Mouse (Mus musculus): Measurements from ENCODE around the gene Kat7. TPM values are rescaled to one million over a fixed set of nuclear protein-coding genes. Genes with fewer than 3 reads are reported as not detected.

Gene Kat7
- polyA plus RNA-seq (2014; fragmentation: Nextera tagmentation; extraction: Ambion mirVana): 81.9 and 87.9 TPM in 2 replicates

- Histone ChIP-seq H3K9ac (replicated peaks; ENCODE audit: low read length) (peak within 1 kb of the TSS; percentile 94), H3K27ac (replicated peaks; ENCODE audit: low read depth, low read length) (peak within 1 kb of the TSS; percentile 92), H3K4me2 (ENCODE audit: low read depth, low read length) (peak within 1 kb of the TSS; percentile 58), H3K4me3 (ENCODE audit: low read depth, low read length) (peak within 1 kb of the TSS; percentile 96), H3K9me3 (replicated peaks; ENCODE audit: control insufficient read depth, low read length) (no peaks in the 10 kb centered on the region), H3K4me1 (ENCODE audit: control insufficient read depth, insufficient read depth, low read length) (no peaks in the 10 kb centered on the region), H3K27me3 (ENCODE audit: control insufficient read depth, insufficient read depth, low read length) (no peaks in the 10 kb centered on the region), H3K36me3 (replicated peaks; ENCODE audit: control insufficient read depth, insufficient read depth, low read depth, low read length) (no peaks in the 10 kb centered on the region)
- DNase-seq (ENCODE audit: low spot score) (peak; percentile 99), ATAC-seq (replicated peaks; ENCODE audit: insufficient number of reproducible peaks, low FRiP score, low TSS enrichment, low read depth) (peak; percentile 91)
- 0% methylated on average over 42 of the region's 42 CpGs for WGBS
These were observed at the start of gene Kat7 for GRCm38 (mm10) chr11:95310007-95310647. Kat7 (minus strand) TSS chr11:95310246.

- no peak overlapping the region for H3K9ac ChIP-seq (replicated peaks; ENCODE audit: low read length)
- DNase-seq (ENCODE audit: low spot score) (no peak), ATAC-seq (replicated peaks; ENCODE audit: insufficient number of reproducible peaks, low FRiP score, low TSS enrichment, low read depth) (no peak)
- 64% methylated on average over 3 of the region's 3 CpGs for WGBS
- H3K4me1 ChIP-seq (ENCODE audit: control insufficient read depth, insufficient read depth, low read length): no peaks in the 10 kb centered on the region
- no peak overlapping the region for H3K27ac ChIP-seq (replicated peaks; ENCODE audit: low read depth, low read length)
- H3K4me2 ChIP-seq (ENCODE audit: low read depth, low read length): no peak overlapping the region
- H3K27me3 ChIP-seq (ENCODE audit: control insufficient read depth, insufficient read depth, low read length): no peaks in the 10 kb centered on the region
- no peaks in the 10 kb centered on the region for H3K9me3 ChIP-seq (replicated peaks; ENCODE audit: control insufficient read depth, low read length)
- H3K4me3 ChIP-seq (ENCODE audit: low read depth, low read length): no peak overlapping the region
- no peaks in the 10 kb centered on the region; the same call in 1 of the 2 replicates for H3K36me3 ChIP-seq (replicated peaks; ENCODE audit: control insufficient read depth, insufficient read depth, low read depth, low read length)
These were observed 48.2 kb upstream of the Kat7 start for GRCm38 (mm10) chr11:95358263-95358662.

- ATAC-seq (replicated peaks; ENCODE audit: insufficient number of reproducible peaks, low FRiP score, low TSS enrichment, low read depth): no peak
These were observed 46.6 kb upstream of the Kat7 start for GRCm38 (mm10) chr11:95356469-95357273.

GRCm38 (mm10) chr11:95356039-95356438, 46.0 kb upstream of the Kat7 start:
- 92% methylated on average over 7 of the region's 7 CpGs for WGBS
- Histone ChIP-seq H3K4me1 (ENCODE audit: control insufficient read depth, insufficient read depth, low read length) (no peaks in the 10 kb centered on the region), H3K4me3 (ENCODE audit: low read depth, low read length) (no peak overlapping the region), H3K36me3 (replicated peaks; ENCODE audit: control insufficient read depth, insufficient read depth, low read depth, low read length) (no peaks in the 10 kb centered on the region; the same call in 1 of the 2 replicates), H3K4me2 (ENCODE audit: low read depth, low read length) (no peak overlapping the region), H3K9me3 (replicated peaks; ENCODE audit: control insufficient read depth, low read length) (no peaks in the 10 kb centered on the region), H3K9ac (replicated peaks; ENCODE audit: low read length) (no peak overlapping the region), H3K27me3 (ENCODE audit: control insufficient read depth, insufficient read depth, low read length) (no peaks in the 10 kb centered on the region), H3K27ac (replicated peaks; ENCODE audit: low read depth, low read length) (no peak overlapping the region)
- DNase-seq (ENCODE audit: low spot score) (no peak), ATAC-seq (replicated peaks; ENCODE audit: insufficient number of reproducible peaks, low FRiP score, low TSS enrichment, low read depth) (no peak)

More at GRCm38 (mm10) chr11:95356469-95357273, 46.6 kb upstream of the Kat7 start:
- Histone ChIP-seq H3K4me1 (ENCODE audit: control insufficient read depth, insufficient read depth, low read length) (no peaks in the 10 kb centered on the region), H3K9me3 (replicated peaks; ENCODE audit: control insufficient read depth, low read length) (no peaks in the 10 kb centered on the region), H3K27ac (replicated peaks; ENCODE audit: low read depth, low read length) (no peak overlapping the region; the same call in 1 of the 2 replicates), H3K4me3 (ENCODE audit: low read depth, low read length) (no peak overlapping the region), H3K9ac (replicated peaks; ENCODE audit: low read length) (no peak overlapping the region), H3K27me3 (ENCODE audit: control insufficient read depth, insufficient read depth, low read length) (no peaks in the 10 kb centered on the region), H3K36me3 (replicated peaks; ENCODE audit: control insufficient read depth, insufficient read depth, low read depth, low read length) (no peaks in the 10 kb centered on the region; the same call in 1 of the 2 replicates), H3K4me2 (ENCODE audit: low read depth, low read length) (no peak overlapping the region)
- DNase-seq (ENCODE audit: low spot score): no peak
- WGBS: 82% methylated on average over 17 of the region's 17 CpGs

GRCm38 (mm10) chr11:95355661-95356011, 45.6 kb upstream of the Kat7 start:
- no peak for DNase-seq (ENCODE audit: low spot score)
- no peak overlapping the region for H3K27ac ChIP-seq (replicated peaks; ENCODE audit: low read depth, low read length)
- no peak overlapping the region for H3K9ac ChIP-seq (replicated peaks; ENCODE audit: low read length)
- H3K4me1 ChIP-seq (ENCODE audit: control insufficient read depth, insufficient read depth, low read length): no peaks in the 10 kb centered on the region
- ATAC-seq (replicated peaks; ENCODE audit: insufficient number of reproducible peaks, low FRiP score, low TSS enrichment, low read depth): no peak
- WGBS: 93% methylated on average over 5 of the region's 5 CpGs
- H3K9me3 ChIP-seq (replicated peaks; ENCODE audit: control insufficient read depth, low read length): no peaks in the 10 kb centered on the region
- H3K4me2 ChIP-seq (ENCODE audit: low read depth, low read length): no peak overlapping the region
- H3K36me3 ChIP-seq (replicated peaks; ENCODE audit: control insufficient read depth, insufficient read depth, low read depth, low read length): no peaks in the 10 kb centered on the region; the same call in 1 of the 2 replicates
- H3K27me3 ChIP-seq (ENCODE audit: control insufficient read depth, insufficient read depth, low read length): no peaks in the 10 kb centered on the region
- H3K4me3 ChIP-seq (ENCODE audit: low read depth, low read length): no peak overlapping the region

GRCm38 (mm10) chr11:95354945-95355660, 45.1 kb upstream of the Kat7 start:
- no peak for ATAC-seq (replicated peaks; ENCODE audit: insufficient number of reproducible peaks, low FRiP score, low TSS enrichment, low read depth)
- H3K4me1 ChIP-seq (ENCODE audit: control insufficient read depth, insufficient read depth, low read length): no peaks in the 10 kb centered on the region
- no peak overlapping the region for H3K4me3 ChIP-seq (ENCODE audit: low read depth, low read length)
- no peak overlapping the region for H3K9ac ChIP-seq (replicated peaks; ENCODE audit: low read length)
- no peaks in the 10 kb centered on the region; the same call in 1 of the 2 replicates for H3K36me3 ChIP-seq (replicated peaks; ENCODE audit: control insufficient read depth, insufficient read depth, low read depth, low read length)
- 89% methylated on average over 12 of the region's 12 CpGs for WGBS
- no peak overlapping the region for H3K4me2 ChIP-seq (ENCODE audit: low read depth, low read length)
- no peak overlapping the region for H3K27ac ChIP-seq (replicated peaks; ENCODE audit: low read depth, low read length)
- no peaks in the 10 kb centered on the region for H3K27me3 ChIP-seq (ENCODE audit: control insufficient read depth, insufficient read depth, low read length)
- no peak for DNase-seq (ENCODE audit: low spot score)
- no peaks in the 10 kb centered on the region for H3K9me3 ChIP-seq (replicated peaks; ENCODE audit: control insufficient read depth, low read length)

- Histone ChIP-seq H3K4me3 (ENCODE audit: low read depth, low read length) (no peak overlapping the region), H3K9ac (replicated peaks; ENCODE audit: low read length) (no peak overlapping the region), H3K4me1 (ENCODE audit: control insufficient read depth, insufficient read depth, low read length) (no peaks in the 10 kb centered on the region), H3K4me2 (ENCODE audit: low read depth, low read length) (no peak overlapping the region), H3K27ac (replicated peaks; ENCODE audit: low read depth, low read length) (no peak overlapping the region), H3K36me3 (replicated peaks; ENCODE audit: control insufficient read depth, insufficient read depth, low read depth, low read length) (no peaks in the 10 kb centered on the region; the same call in 1 of the 2 replicates), H3K9me3 (replicated peaks; ENCODE audit: control insufficient read depth, low read length) (no peaks in the 10 kb centered on the region), H3K27me3 (ENCODE audit: control insufficient read depth, insufficient read depth, low read length) (no peaks in the 10 kb centered on the region)
- DNase-seq (ENCODE audit: low spot score) (no peak), ATAC-seq (replicated peaks; ENCODE audit: insufficient number of reproducible peaks, low FRiP score, low TSS enrichment, low read depth) (no peak)
- WGBS: 91% methylated on average over 14 of the region's 14 CpGs
These were observed 44.3 kb upstream of the Kat7 start for GRCm38 (mm10) chr11:95354228-95354944.
